Mouse (Mus musculus): ENCODE measurements around the gene Sms.

Gene Sms

GRCm38 (mm10) chrX:157449000-157449399 lies 43.1 kb downstream of the Sms start:
- no peak for DNase-seq

- DNase-seq, result no peak
Measured at GRCm38 (mm10) chrX:157447431-157447830, 44.7 kb downstream of the Sms start.

- DNase-seq, result no peak
Measured at GRCm38 (mm10) chrX:157434768-157435167, 57.3 kb downstream of the Sms start.

GRCm38 (mm10) chrX:157419451-157419850 lies 72.6 kb downstream of the Sms start:
- no peak for DNase-seq

- no peak for DNase-seq
Measured at GRCm38 (mm10) chrX:157415212-157415611, 76.9 kb downstream of the Sms start, which contains the start of gene Phex. Gene Phex, minus strand, starts transcription at chrX:157415312.

GRCm38 (mm10) chrX:157404919-157405318 lies 87.2 kb downstream of the Sms start:
- no peak for DNase-seq

Measured in thymus, adult 18-20 months (tissue).